Mouse (Mus musculus) limb, embryonic 13.5 days (tissue): ENCODE measurements at regions not wholly inside any gene's neighbourhood (a gene's known extent, or its start where the extent isn't known, plus 50 kb on each side); places are given as distances from the start of the nearest gene placed in this dataset. TPM values are rescaled to one million over a fixed set of nuclear protein-coding genes. Genes with fewer than 3 reads are reported as not detected.
"Not testable (repeated sequence)": the region's sequence is repeated elsewhere in the genome, so short reads cannot be mapped to it uniquely, and the experiment has no call there.

Experiments used
- ATAC-seq: fragments of 200-750 bp; cut with Nextera tagmentation; 2 replicates; pipeline ENCODE4 v1.8.0; 2017; ENCODE audit warnings: low read depth, moderate number of reproducible peaks, moderate TSS enrichment; ENCODE audit not compliant: low FRiP score
- H3K27ac ChIP-seq: fragments of 300-500 bp; sonication (generic); 2 replicates; pipeline ENCODE4 v1.5.1; 2015; ENCODE audit warnings: inconsistent platforms, mild to moderate bottlenecking, moderate library complexity
- H3K27me3 ChIP-seq: fragments of 300-500 bp; sonication (generic); 2 replicates; pipeline ENCODE4 v1.6.1; 2015; ENCODE audit warnings: mild to moderate bottlenecking, inconsistent platforms
- H3K36me3 ChIP-seq: fragments of 300-500 bp; sonication (generic); 2 replicates; pipeline ENCODE4 v1.6.1; 2015; ENCODE audit warnings: inconsistent platforms, mild to moderate bottlenecking, moderate library complexity
- H3K4me1 ChIP-seq: fragments of 300-500 bp; sonication (generic); 2 replicates; pipeline ENCODE4 v1.6.1; 2015; ENCODE audit warnings: inconsistent platforms
- H3K4me2 ChIP-seq: fragments of 300-500 bp; sonication (generic); replicated peaks from 2 replicates; pipeline ENCODE4 v1.6.1; 2015; ENCODE audit warnings: inconsistent platforms, mild to moderate bottlenecking, moderate library complexity
- H3K4me3 ChIP-seq: fragments of 300-500 bp; sonication (generic); 2 replicates; pipeline ENCODE4 v1.5.1; 2015; ENCODE audit warnings: moderate library complexity, mild to moderate bottlenecking, inconsistent platforms
- H3K9ac ChIP-seq: fragments of 300-500 bp; sonication (generic); 2 replicates; pipeline ENCODE4 v1.6.1; 2015; ENCODE audit warnings: mild to moderate bottlenecking, inconsistent platforms
- H3K9me3 ChIP-seq: fragments of 300-500 bp; sonication (generic); 2 replicates; pipeline ENCODE4 v1.6.1; 2016; ENCODE audit warnings: inconsistent platforms
- WGBS: fragments of 180-500 bp; shearing (Covaris S2); methylation state at CpG from one replicate; pipeline ENCODE4 v1.1.7; 2015; 5-methylcytosine and 5-hydroxymethylcytosine counted together
- microRNA-seq: library from miRNA; unstranded; fragments of <30 nt; microRNA quantifications from one replicate; pipeline ENCODE4, GENCODE M21; 2016

DNA sequence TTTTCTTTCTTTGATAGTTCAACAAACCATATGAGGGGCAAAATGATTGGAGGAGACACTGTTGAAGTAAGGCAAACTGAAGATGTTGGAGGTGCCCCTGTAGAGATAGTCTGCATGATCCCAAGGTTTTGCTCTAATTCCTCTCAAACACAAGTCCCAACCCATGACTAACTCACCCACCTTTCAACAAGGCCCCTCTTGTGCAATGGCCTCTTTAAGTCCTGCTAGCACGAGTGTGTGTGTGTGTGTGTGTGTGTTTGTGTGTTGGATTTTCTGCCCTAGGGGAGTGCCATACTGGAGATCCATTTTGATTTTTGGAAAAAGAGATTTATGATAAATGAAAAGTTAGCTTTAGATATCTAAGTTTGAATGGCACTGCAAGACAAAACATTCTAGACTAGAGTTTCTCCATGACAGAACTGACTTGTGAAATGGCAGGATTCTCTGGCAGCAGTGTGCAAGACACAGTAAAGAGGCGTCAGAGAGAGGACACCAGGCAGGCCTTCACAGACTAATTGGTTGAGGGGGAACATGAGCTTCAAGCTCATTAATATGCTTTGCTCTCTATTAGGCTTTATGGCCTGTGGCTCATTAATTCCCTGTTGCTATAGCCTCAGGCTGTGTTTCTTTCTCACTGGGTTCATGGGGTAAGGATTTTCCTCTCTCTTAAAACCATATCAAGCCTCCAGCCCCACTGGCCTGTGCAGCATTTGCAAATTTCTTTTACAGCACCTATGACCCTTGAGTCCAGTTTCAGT is 1344.5 kb upstream of the Got2 start:
- H3K9ac ChIP-seq = no peak overlapping the region
- WGBS = 37% methylated on average over 2 of the region's 2 CpGs

DNA sequence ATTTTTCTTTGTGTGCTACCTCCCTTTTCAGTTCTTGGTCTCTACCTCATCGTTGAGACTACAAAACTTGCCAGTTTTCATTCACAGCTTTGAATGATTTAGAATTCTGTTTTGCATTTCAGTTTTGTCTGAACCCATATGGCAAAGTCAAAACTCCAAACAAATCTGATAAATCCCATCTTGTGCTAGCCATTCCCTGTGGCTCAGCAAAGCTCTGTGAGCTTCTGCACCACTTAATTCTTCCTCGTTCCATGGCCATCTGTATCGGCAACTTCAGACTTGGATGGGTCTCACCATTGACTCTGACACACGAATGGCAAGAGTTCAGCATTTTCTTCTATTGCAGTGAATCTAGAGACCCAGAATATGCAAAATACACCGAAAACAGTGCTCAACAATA is 1343.3 kb upstream of the Got2 start:
- Histone ChIP-seq H3K4me2 (no peak overlapping the region), H3K27me3 (no peaks in the 10 kb centered on the region), H3K9ac (no peak overlapping the region), H3K27ac (no peak overlapping the region), H3K9me3 (no peaks in the 10 kb centered on the region), H3K4me3 (no peak overlapping the region), H3K36me3 (no peaks in the 10 kb centered on the region), H3K4me1 (no peaks in the 10 kb centered on the region)
- WGBS = 85% methylated on average over 5 of the region's 5 CpGs
- no peak for ATAC-seq

More for the DNA sequence above, 1344.5 kb upstream of the Got2 start:
- Histone ChIP-seq H3K4me3 (no peak overlapping the region), H3K4me1 (no peaks in the 10 kb centered on the region), H3K27me3 (no peaks in the 10 kb centered on the region), H3K4me2 (no peak overlapping the region), H3K9me3 (no peaks in the 10 kb centered on the region), H3K27ac (no peak overlapping the region), H3K36me3 (no peaks in the 10 kb centered on the region)
- ATAC-seq = no peak

DNA sequence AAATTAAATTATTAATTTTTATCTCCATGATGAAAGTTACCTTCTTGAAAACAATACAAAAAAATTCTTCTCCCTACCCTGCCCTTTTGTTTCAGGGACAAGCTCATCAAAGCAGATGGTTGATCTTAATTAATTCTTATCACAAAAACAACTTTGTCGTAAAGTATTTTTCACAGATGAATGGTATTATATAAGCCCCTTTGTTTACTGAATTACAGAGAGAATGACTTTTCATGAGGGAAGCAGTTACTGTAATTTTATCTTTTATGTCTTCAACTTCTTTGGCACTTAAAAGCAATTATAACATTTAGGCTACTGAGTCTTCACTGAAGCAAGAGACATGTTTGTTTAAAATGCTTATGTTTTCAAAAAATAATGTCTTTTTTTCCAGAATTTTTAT is 1303.5 kb upstream of the Got2 start:
- Histone ChIP-seq H3K27ac (no peak overlapping the region), H3K4me2 (no peak overlapping the region), H3K4me3 (no peak overlapping the region), H3K27me3 (no peaks in the 10 kb centered on the region), H3K4me1 (no peaks in the 10 kb centered on the region), H3K36me3 (no peaks in the 10 kb centered on the region), H3K9me3 (no peaks in the 10 kb centered on the region), H3K9ac (no peak overlapping the region)
- ATAC-seq = no peak
- 90% methylated on average over 1 of the region's 1 CpGs for WGBS

DNA sequence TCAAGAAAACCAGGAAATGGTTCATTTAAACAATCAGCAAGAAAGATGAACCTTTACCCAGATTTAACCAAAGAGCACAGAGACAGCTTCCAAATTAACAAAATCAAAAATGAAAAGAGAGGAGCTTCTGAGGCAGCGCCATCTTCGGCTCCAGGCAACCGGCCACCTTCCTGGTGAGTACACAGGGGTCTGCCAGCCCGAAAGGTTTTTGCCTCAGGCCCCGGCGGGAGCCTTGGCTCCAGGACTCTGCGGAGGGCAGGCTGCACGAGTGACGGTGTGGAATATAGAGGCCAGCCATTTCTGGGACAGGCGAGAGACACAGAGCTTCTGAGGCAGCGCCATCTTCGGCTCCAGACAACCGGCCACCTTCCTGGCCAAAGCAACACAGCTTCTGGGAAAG is 1295.5 kb upstream of the Got2 start:
- H3K4me3 ChIP-seq, H3K9ac ChIP-seq, H3K4me2 ChIP-seq, H3K36me3 ChIP-seq, H3K4me1 ChIP-seq, H3K27me3 ChIP-seq, H3K27ac ChIP-seq, ATAC-seq, H3K9me3 ChIP-seq: not testable (repeated sequence)
- 94% methylated on average over 13 of the region's 13 CpGs for WGBS

DNA sequence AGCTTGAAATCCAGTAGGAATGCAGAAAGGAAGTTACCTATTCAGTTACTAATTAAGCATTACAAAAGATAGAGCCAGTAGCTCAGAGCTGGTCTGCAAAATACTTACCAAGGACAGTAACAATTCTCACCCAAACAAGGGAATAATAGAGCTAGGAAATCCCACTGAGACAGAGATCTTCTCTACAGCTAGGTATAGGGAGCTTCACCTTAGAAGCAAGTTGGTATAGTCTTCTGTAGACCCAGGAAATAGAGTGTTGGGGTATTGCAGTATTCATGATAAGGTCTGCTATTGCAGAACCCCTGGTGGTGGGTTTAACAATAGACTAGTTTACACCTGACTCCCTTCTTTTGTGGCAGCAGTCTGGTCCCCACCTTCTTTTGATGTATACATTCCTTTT is 1294.1 kb upstream of the Got2 start:
- H3K4me3 ChIP-seq, H3K27ac ChIP-seq, H3K36me3 ChIP-seq, H3K9me3 ChIP-seq, H3K4me2 ChIP-seq, H3K9ac ChIP-seq, ATAC-seq, H3K4me1 ChIP-seq, H3K27me3 ChIP-seq: not testable (repeated sequence)

Small RNA genes in the stretch of these regions (microRNA-seq; reads per million reads assigned to microRNA genes)
- not detected for gene Gm26399
